Mouse (Mus musculus): ENCODE results near the gene Cd68. TPM values are rescaled to one million over a fixed set of nuclear protein-coding genes. Genes with fewer than 3 reads are reported as not detected.
A peak's percentile ranks its signal among the peaks of the same experiment; 100 is the strongest.

Gene Cd68
- polyA plus RNA-seq, 1 experiment from 2014 or later = 8.7 TPM

- 86% methylated on average over 6 of the region's 6 CpGs for WGBS
- no peak for ATAC-seq (replicated peaks; ENCODE audit: insufficient number of reproducible peaks, insufficient read depth, low FRiP score, low read depth)
- H3K9ac ChIP-seq = no peak overlapping the region
Measured at GRCm38 (mm10) chr11:69692863-69693262, 26.9 kb upstream of the Cd68 start.

GRCm38 (mm10) chr11:69692196-69692811, 26.4 kb upstream of the Cd68 start:
- 70% methylated on average over 9 of the region's 9 CpGs for WGBS
- Histone ChIP-seq H3K27me3 (no peaks in the 10 kb centered on the region), H3K4me3 (no peak overlapping the region), H3K9me3 (replicated peaks) (no peaks in the 10 kb centered on the region), H3K27ac (no peak overlapping the region), H3K9ac (no peak overlapping the region), H3K36me3 (no peaks in the 10 kb centered on the region), H3K4me1 (replicated peaks) (peaks cover 13% of the 10 kb centered on the region), H3K4me2 (no peak overlapping the region)
- no peak for ATAC-seq (replicated peaks; ENCODE audit: insufficient number of reproducible peaks, insufficient read depth, low FRiP score, low read depth)

More at GRCm38 (mm10) chr11:69692863-69693262, 26.9 kb upstream of the Cd68 start:
- Histone ChIP-seq H3K27me3 (no peaks in the 10 kb centered on the region), H3K9me3 (replicated peaks) (no peaks in the 10 kb centered on the region), H3K4me2 (no peak overlapping the region), H3K27ac (no peak overlapping the region), H3K36me3 (no peaks in the 10 kb centered on the region), H3K4me1 (replicated peaks) (peaks cover 13% of the 10 kb centered on the region), H3K4me3 (no peak overlapping the region)

GRCm38 (mm10) chr11:69689891-69690290, 23.9 kb upstream of the Cd68 start:
- Histone ChIP-seq H3K4me3 (no peak overlapping the region), H3K36me3 (no peaks in the 10 kb centered on the region), H3K9me3 (replicated peaks) (no peaks in the 10 kb centered on the region), H3K27ac (no peak overlapping the region), H3K4me2 (no peak overlapping the region), H3K9ac (no peak overlapping the region), H3K4me1 (replicated peaks) (peaks cover 28% of the 10 kb centered on the region), H3K27me3 (no peaks in the 10 kb centered on the region)
- 97% methylated on average over 1 of the region's 1 CpGs for WGBS
- ATAC-seq (replicated peaks; ENCODE audit: insufficient number of reproducible peaks, insufficient read depth, low FRiP score, low read depth) = no peak

- Histone ChIP-seq H3K4me1 (replicated peaks) (peaks cover 38% of the 10 kb centered on the region), H3K36me3 (no peaks in the 10 kb centered on the region), H3K4me3 (no peak overlapping the region), H3K27me3 (no peaks in the 10 kb centered on the region), H3K9ac (no peak overlapping the region), H3K27ac (peak overlapping the region; percentile 82), H3K4me2 (peak overlapping the region; percentile 8; the same call in 1 of the 2 replicates), H3K9me3 (replicated peaks) (no peaks in the 10 kb centered on the region)
- no peak for ATAC-seq (replicated peaks; ENCODE audit: insufficient number of reproducible peaks, insufficient read depth, low FRiP score, low read depth)
- 56% methylated on average over 5 of the region's 5 CpGs for WGBS
Measured at GRCm38 (mm10) chr11:69687061-69687460, 21.1 kb upstream of the Cd68 start.

GRCm38 (mm10) chr11:69686377-69686776, 20.4 kb upstream of the Cd68 start:
- Histone ChIP-seq H3K4me2 (peak overlapping the region; percentile 8; the same call in 1 of the 2 replicates), H3K4me1 (replicated peaks) (peaks cover 38% of the 10 kb centered on the region), H3K27ac (peak overlapping the region; percentile 82), H3K27me3 (no peaks in the 10 kb centered on the region), H3K4me3 (no peak overlapping the region), H3K9ac (no peak overlapping the region), H3K9me3 (replicated peaks) (no peaks in the 10 kb centered on the region), H3K36me3 (no peaks in the 10 kb centered on the region)
- 9% methylated on average over 4 of the region's 4 CpGs for WGBS
- no peak for ATAC-seq (replicated peaks; ENCODE audit: insufficient number of reproducible peaks, insufficient read depth, low FRiP score, low read depth)

- Histone ChIP-seq H3K27me3 (no peaks in the 10 kb centered on the region), H3K9ac (no peak within 1 kb of the TSS; the same call in 1 of the 2 replicates), H3K4me3 (no peak within 1 kb of the TSS), H3K9me3 (replicated peaks) (no peaks in the 10 kb centered on the region), H3K27ac (peak within 1 kb of the TSS; percentile 82), H3K4me2 (peak within 1 kb of the TSS; percentile 27; the same call in 1 of the 2 replicates), H3K36me3 (no peaks in the 10 kb centered on the region), H3K4me1 (replicated peaks) (peaks cover 44% of the 10 kb centered on the region)
- ATAC-seq (replicated peaks; ENCODE audit: insufficient number of reproducible peaks, insufficient read depth, low FRiP score, low read depth) = 0 out of 2 replicates have a peak, but pooled peaks have one; percentile 12
- 42% methylated on average over 10 of the region's 10 CpGs for WGBS
Measured at GRCm38 (mm10) chr11:69685526-69686148, 19.7 kb upstream of the Cd68 start, which contains the start of gene Tnfsf13. TSS of gene Tnfsf13 (minus strand) at chr11:69685784.

GRCm38 (mm10) chr11:69684936-69685335, 19.0 kb upstream of the Cd68 start:
- WGBS = 82% methylated on average over 6 of the region's 6 CpGs
- Histone ChIP-seq H3K4me1 (replicated peaks) (peaks cover 51% of the 10 kb centered on the region), H3K4me3 (no peak overlapping the region), H3K27me3 (no peaks in the 10 kb centered on the region), H3K9ac (no peak overlapping the region; the same call in 1 of the 2 replicates), H3K36me3 (0 out of 2 replicates have a peak, but pooled peaks cover 4% of the 10 kb centered on the region), H3K9me3 (replicated peaks) (no peaks in the 10 kb centered on the region), H3K4me2 (no peak overlapping the region), H3K27ac (peak overlapping the region; percentile 82)
- no peak for ATAC-seq (replicated peaks; ENCODE audit: insufficient number of reproducible peaks, insufficient read depth, low FRiP score, low read depth)

GRCm38 (mm10) chr11:69684128-69684745, 18.3 kb upstream of the Cd68 start:
- WGBS = 74% methylated on average over 12 of the region's 12 CpGs
- H3K27ac ChIP-seq = no peak overlapping the region
- peaks cover 55% of the 10 kb centered on the region for H3K4me1 ChIP-seq (replicated peaks)
- no peaks in the 10 kb centered on the region for H3K27me3 ChIP-seq
- H3K4me2 ChIP-seq = no peak overlapping the region
- no peak for ATAC-seq (replicated peaks; ENCODE audit: insufficient number of reproducible peaks, insufficient read depth, low FRiP score, low read depth)
- H3K36me3 ChIP-seq = peaks cover 8% of the 10 kb centered on the region; the same call in 1 of the 2 replicates
- no peak overlapping the region for H3K4me3 ChIP-seq
- no peak overlapping the region for H3K9ac ChIP-seq
- no peaks in the 10 kb centered on the region for H3K9me3 ChIP-seq (replicated peaks)

- Histone ChIP-seq H3K27ac (peak overlapping the region; percentile 95; the same call in 1 of the 2 replicates), H3K9ac (no peak overlapping the region), H3K27me3 (no peaks in the 10 kb centered on the region), H3K9me3 (replicated peaks) (no peaks in the 10 kb centered on the region), H3K4me2 (no peak overlapping the region), H3K4me3 (no peak overlapping the region), H3K4me1 (replicated peaks) (peaks cover 55% of the 10 kb centered on the region), H3K36me3 (peaks cover 14% of the 10 kb centered on the region)
- no peak for ATAC-seq (replicated peaks; ENCODE audit: insufficient number of reproducible peaks, insufficient read depth, low FRiP score, low read depth)
- 70% methylated on average over 7 of the region's 7 CpGs for WGBS
Measured at GRCm38 (mm10) chr11:69683576-69683975, 17.6 kb upstream of the Cd68 start.

- no peak for ATAC-seq (replicated peaks; ENCODE audit: insufficient number of reproducible peaks, insufficient read depth, low FRiP score, low read depth)
- Histone ChIP-seq H3K4me1 (replicated peaks) (peaks cover 55% of the 10 kb centered on the region), H3K36me3 (peaks cover 19% of the 10 kb centered on the region), H3K9me3 (replicated peaks) (no peaks in the 10 kb centered on the region), H3K4me3 (peak overlapping the region; percentile 79), H3K4me2 (peak overlapping the region; percentile 89), H3K27me3 (no peaks in the 10 kb centered on the region), H3K9ac (peak overlapping the region; percentile 80), H3K27ac (peak overlapping the region; percentile 95)
- WGBS = 21% methylated on average over 12 of the region's 12 CpGs
Measured at GRCm38 (mm10) chr11:69682840-69683533, 17.0 kb upstream of the Cd68 start.

All from heart, embryonic 15.5 days (tissue).